Mouse (Mus musculus): Measurements from ENCODE around the gene Lca5. TPM values are rescaled to one million over a fixed set of nuclear protein-coding genes. Genes with fewer than 3 reads are reported as not detected.
A peak's percentile ranks its signal among the peaks of the same experiment; 100 is the strongest.

The Lca5 gene
- 8.3 and 9.8 TPM in 2 replicates for polyA plus RNA-seq (2015; fragmentation: Nextera tagmentation; extraction: Ambion mirVana)

GRCm38 (mm10) chr9:83440392-83441357, at the start of gene Lca5:
Gene Lca5 (minus strand): TSS chr9:83441127.
- peak; percentile 93 for DNase-seq (ENCODE audit: low spot score)

GRCm38 (mm10) chr9:83488491-83489210, 47.7 kb upstream of the Lca5 start:
- no peak for DNase-seq (ENCODE audit: low spot score)

- no peak for DNase-seq (ENCODE audit: low spot score)
These were observed 47.0 kb upstream of the Lca5 start for GRCm38 (mm10) chr9:83487771-83488470.

GRCm38 (mm10) chr9:83485966-83486365, 45.0 kb upstream of the Lca5 start:
- DNase-seq (ENCODE audit: low spot score): no peak

- no peak for DNase-seq (ENCODE audit: low spot score)
These were observed 44.4 kb upstream of the Lca5 start for GRCm38 (mm10) chr9:83485357-83485756.

GRCm38 (mm10) chr9:83483419-83483818, 42.5 kb upstream of the Lca5 start:
- no peak for DNase-seq (ENCODE audit: low spot score)

GRCm38 (mm10) chr9:83482176-83482949, 41.4 kb upstream of the Lca5 start:
- DNase-seq (ENCODE audit: low spot score): no peak

GRCm38 (mm10) chr9:83469871-83470270, 28.9 kb upstream of the Lca5 start:
- no peak for DNase-seq (ENCODE audit: low spot score)

- DNase-seq (ENCODE audit: low spot score): peak; percentile 20
These were observed 6.8 kb upstream of the Lca5 start for GRCm38 (mm10) chr9:83447771-83448170.

GRCm38 (mm10) chr9:83447176-83447575, 6.2 kb upstream of the Lca5 start:
- DNase-seq (ENCODE audit: low spot score): no peak

- DNase-seq (ENCODE audit: low spot score): peak; percentile 72
These were observed 3.3 kb downstream of the Lca5 start for GRCm38 (mm10) chr9:83437621-83438020.

GRCm38 (mm10) chr9:83434489-83434888, 6.4 kb downstream of the Lca5 start:
- DNase-seq (ENCODE audit: low spot score): no peak

GRCm38 (mm10) chr9:83433661-83434060, 7.3 kb downstream of the Lca5 start:
- peak; percentile 66 for DNase-seq (ENCODE audit: low spot score)

- no peak for DNase-seq (ENCODE audit: low spot score)
These were observed 13.0 kb downstream of the Lca5 start for GRCm38 (mm10) chr9:83427926-83428325.

GRCm38 (mm10) chr9:83418965-83419364, 22.0 kb downstream of the Lca5 start:
- DNase-seq (ENCODE audit: low spot score): no peak

GRCm38 (mm10) chr9:83413046-83413445, 27.9 kb downstream of the Lca5 start:
- DNase-seq (ENCODE audit: low spot score): no peak

- DNase-seq (ENCODE audit: low spot score): no peak
These were observed 35.8 kb downstream of the Lca5 start for GRCm38 (mm10) chr9:83405150-83405549.

GRCm38 (mm10) chr9:83400783-83401182, 40.1 kb downstream of the Lca5 start:
- DNase-seq (ENCODE audit: low spot score): no peak

GRCm38 (mm10) chr9:83399414-83399813, 41.5 kb downstream of the Lca5 start:
- no peak for DNase-seq (ENCODE audit: low spot score)

GRCm38 (mm10) chr9:83398260-83398659, 42.7 kb downstream of the Lca5 start:
- DNase-seq (ENCODE audit: low spot score): no peak

GRCm38 (mm10) chr9:83395456-83395855, 45.5 kb downstream of the Lca5 start:
- DNase-seq (ENCODE audit: low spot score): no peak

Measured in thymus, postnatal 0 days (tissue).